Mouse (Mus musculus): ENCODE results near the gene Zic5. TPM values are rescaled to one million over a fixed set of nuclear protein-coding genes. Genes with fewer than 3 reads are reported as not detected.

Gene Zic5
- polyA plus RNA-seq, 1 experiment from 2014 or later: not detected

DNA sequence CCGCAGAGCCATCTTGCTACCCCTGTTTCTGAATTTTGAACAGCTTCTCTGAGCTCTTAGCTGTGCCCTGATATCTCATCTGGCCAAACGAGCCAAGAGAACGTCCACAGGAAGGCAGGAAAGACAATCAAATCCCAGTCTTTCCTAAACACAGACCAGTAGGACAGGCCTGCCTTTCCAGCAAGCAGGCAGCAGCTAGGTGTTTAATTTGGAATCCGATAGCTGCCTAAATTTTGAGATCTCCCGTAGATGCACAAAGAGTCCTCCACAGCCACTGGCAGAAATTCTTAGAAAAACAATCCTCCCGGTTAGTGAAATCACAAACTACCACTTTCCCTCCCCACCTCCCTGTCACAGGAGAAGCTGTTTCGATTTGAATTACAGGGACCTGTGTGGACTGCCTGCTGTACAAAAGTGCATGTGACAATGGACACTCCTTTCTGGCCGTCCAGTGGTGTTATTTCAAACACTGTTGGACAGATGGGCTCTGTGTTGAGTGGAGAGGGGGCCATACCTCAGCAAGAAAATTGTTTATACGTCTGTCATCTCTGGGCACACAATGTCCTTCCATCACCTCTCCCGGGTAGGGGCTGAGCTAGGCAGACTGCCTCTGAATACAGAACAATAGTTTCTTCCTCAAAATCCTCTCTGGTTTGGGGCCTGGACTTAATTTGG, 38.8 kb downstream of the Zic5 start:
- no peaks in the 10 kb centered on the region for H3K27me3 ChIP-seq (ENCODE audit: insufficient read depth, low read length)
- no peaks in the 10 kb centered on the region for H3K9me3 ChIP-seq (ENCODE audit: low read depth, low read length)
- H3K36me3 ChIP-seq (ENCODE audit: insufficient read depth): no peaks in the 10 kb centered on the region
- no peak overlapping the region for H3K9ac ChIP-seq
- TF ChIP-seq CTCF (IDR thresholded peaks at IDR 0.05; ENCODE audit: low read depth): no peak
- H3K4me1 ChIP-seq (ENCODE audit: insufficient read depth): no peaks in the 10 kb centered on the region
- no peak overlapping the region for H3K4me3 ChIP-seq (ENCODE audit: low read depth, low read length)
- H3K27ac ChIP-seq (ENCODE audit: low read depth): no peak overlapping the region
- WGBS: 21% methylated on average over 10 of the region's 10 CpGs
- no peak for ATAC-seq (ENCODE audit: insufficient read depth)
- H3K4me2 ChIP-seq: no peak overlapping the region
- DNase-seq: no peak

DNA sequence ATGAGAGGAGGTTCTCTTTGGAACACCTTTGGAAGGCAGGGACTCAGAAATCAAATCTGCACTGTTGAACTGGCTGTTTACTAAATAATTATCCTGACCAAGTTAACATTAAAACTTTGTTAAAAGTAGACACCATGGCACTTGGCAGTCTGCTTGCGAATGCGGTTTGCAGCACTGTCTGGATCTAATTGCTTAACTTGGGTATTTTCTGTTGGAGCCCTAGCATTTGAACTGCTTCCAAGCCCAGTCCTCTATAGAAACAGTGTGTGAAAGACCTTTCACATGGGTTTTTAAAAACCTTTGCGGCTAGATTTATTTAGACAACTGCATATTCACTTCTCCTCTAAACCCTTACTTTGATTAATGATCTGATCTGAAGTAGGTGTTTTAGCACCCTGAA, 41.0 kb downstream of the Zic5 start:
- TF ChIP-seq CTCF (IDR thresholded peaks at IDR 0.05; ENCODE audit: low read depth): no peak
- Histone ChIP-seq H3K36me3 (ENCODE audit: insufficient read depth) (no peaks in the 10 kb centered on the region), H3K27me3 (ENCODE audit: insufficient read depth, low read length) (no peaks in the 10 kb centered on the region), H3K4me1 (ENCODE audit: insufficient read depth) (no peaks in the 10 kb centered on the region), H3K4me2 (no peak overlapping the region), H3K9me3 (ENCODE audit: low read depth, low read length) (no peaks in the 10 kb centered on the region), H3K27ac (ENCODE audit: low read depth) (no peak overlapping the region), H3K9ac (no peak overlapping the region), H3K4me3 (ENCODE audit: low read depth, low read length) (no peak overlapping the region)
- ATAC-seq (ENCODE audit: insufficient read depth): no peak
- no peak for DNase-seq
- 71% methylated on average over 3 of the region's 3 CpGs for WGBS

DNA sequence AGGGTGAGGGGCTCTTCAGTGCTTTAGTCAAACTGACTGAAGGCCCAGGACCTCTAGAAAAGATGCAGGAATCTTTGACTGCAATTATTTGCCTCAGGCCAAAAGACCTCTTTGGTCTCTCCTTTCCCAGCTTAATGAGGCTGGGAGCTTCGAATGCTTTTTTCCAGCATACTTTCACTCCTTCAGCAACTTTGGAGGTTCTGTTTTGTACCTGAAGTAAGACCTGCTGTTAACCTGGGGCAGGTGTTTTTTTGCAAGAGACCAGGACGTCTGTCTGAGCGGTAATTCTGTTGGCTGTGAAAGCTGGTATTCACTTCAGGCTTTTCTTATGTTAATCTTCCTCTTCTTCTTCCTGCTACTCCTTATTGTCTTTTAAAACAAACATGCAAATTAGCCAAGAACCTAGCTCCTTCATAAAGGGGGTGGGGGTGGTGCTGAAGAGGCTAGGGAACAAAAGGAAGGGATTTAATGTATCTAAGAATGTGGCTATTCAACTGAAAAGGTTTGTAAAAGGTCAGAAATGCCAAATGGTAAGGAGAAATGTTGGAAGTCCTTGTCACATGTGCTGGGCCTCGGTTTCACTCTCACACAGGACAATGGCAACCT, 49.2 kb downstream of the Zic5 start:
- Histone ChIP-seq H3K27me3 (ENCODE audit: insufficient read depth, low read length) (no peaks in the 10 kb centered on the region), H3K4me1 (ENCODE audit: insufficient read depth) (no peaks in the 10 kb centered on the region), H3K9ac (no peak overlapping the region), H3K4me2 (no peak overlapping the region), H3K9me3 (ENCODE audit: low read depth, low read length) (no peaks in the 10 kb centered on the region), H3K27ac (ENCODE audit: low read depth) (no peak overlapping the region), H3K36me3 (ENCODE audit: insufficient read depth) (no peaks in the 10 kb centered on the region), H3K4me3 (ENCODE audit: low read depth, low read length) (no peak overlapping the region)
- WGBS: 38% methylated on average over 4 of the region's 4 CpGs
- no peak for ATAC-seq (ENCODE audit: insufficient read depth)
- no peak for DNase-seq
- no peak for TF ChIP-seq CTCF (IDR thresholded peaks at IDR 0.05; ENCODE audit: low read depth)

DNA sequence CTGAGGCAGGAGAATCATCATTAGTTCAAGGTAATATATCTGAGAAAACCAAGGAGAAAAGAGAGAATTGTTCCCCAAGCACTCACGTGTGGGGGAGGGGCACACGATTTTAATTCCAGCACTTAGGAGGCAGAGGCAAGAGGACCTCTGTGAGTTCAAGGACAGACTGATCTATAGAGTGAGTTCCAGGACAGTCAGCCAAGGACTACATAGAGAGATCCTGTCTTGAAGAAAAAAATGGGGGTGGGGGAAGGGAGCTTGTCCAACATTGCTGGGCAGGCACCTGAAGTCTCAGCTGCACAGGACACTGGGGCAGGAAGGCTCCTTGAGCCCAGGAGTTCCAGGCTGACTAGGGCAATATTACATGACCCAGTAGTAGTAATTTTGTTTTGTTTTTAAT, 50.7 kb downstream of the Zic5 start:
- H3K4me3 ChIP-seq (ENCODE audit: low read depth, low read length): no peak overlapping the region
- TF ChIP-seq CTCF (IDR thresholded peaks at IDR 0.05; ENCODE audit: low read depth): no peak
- ATAC-seq (ENCODE audit: insufficient read depth) (no peak), DNase-seq (no peak)
- H3K27ac ChIP-seq (ENCODE audit: low read depth): no peak overlapping the region
- H3K9ac ChIP-seq: no peak overlapping the region
- no peaks in the 10 kb centered on the region for H3K9me3 ChIP-seq (ENCODE audit: low read depth, low read length)
- H3K36me3 ChIP-seq (ENCODE audit: insufficient read depth): no peaks in the 10 kb centered on the region
- 0 out of 2 replicates have a peak, but pooled peaks cover 6% of the 10 kb centered on the region for H3K27me3 ChIP-seq (ENCODE audit: insufficient read depth, low read length)
- no peak overlapping the region for H3K4me2 ChIP-seq
- 85% methylated on average over 2 of the region's 2 CpGs for WGBS
- no peaks in the 10 kb centered on the region for H3K4me1 ChIP-seq (ENCODE audit: insufficient read depth)

DNA sequence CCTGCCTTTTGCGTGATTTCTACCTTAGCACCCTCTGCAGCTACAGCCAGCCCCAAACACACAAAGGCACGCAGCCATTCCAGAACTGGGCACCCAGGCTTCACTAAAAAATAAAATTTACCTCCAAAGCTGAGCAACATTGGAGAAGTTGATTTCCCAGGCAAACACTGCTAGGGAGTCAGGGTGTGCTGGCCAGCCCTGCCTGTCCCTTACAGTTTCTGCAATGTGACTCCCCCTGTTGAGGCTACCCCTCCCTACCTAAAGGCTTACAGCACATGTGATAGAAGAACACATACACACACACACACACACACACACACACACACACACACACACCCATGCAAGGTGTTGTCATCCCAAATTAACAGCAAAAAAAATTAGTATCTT, 51.9 kb downstream of the Zic5 start:
- Histone ChIP-seq H3K4me3 (ENCODE audit: low read depth, low read length) (no peak overlapping the region), H3K9ac (no peak overlapping the region), H3K4me2 (no peak overlapping the region), H3K27me3 (ENCODE audit: insufficient read depth, low read length) (peaks cover 9% of the 10 kb centered on the region; the same call in 1 of the 2 replicates), H3K9me3 (ENCODE audit: low read depth, low read length) (no peaks in the 10 kb centered on the region), H3K36me3 (ENCODE audit: insufficient read depth) (no peaks in the 10 kb centered on the region), H3K4me1 (ENCODE audit: insufficient read depth) (no peaks in the 10 kb centered on the region), H3K27ac (ENCODE audit: low read depth) (no peak overlapping the region)
- 88% methylated on average over 2 of the region's 2 CpGs for WGBS
- ATAC-seq (ENCODE audit: insufficient read depth): no peak
- DNase-seq: no peak
- TF ChIP-seq CTCF (IDR thresholded peaks at IDR 0.05; ENCODE audit: low read depth): no peak

DNA sequence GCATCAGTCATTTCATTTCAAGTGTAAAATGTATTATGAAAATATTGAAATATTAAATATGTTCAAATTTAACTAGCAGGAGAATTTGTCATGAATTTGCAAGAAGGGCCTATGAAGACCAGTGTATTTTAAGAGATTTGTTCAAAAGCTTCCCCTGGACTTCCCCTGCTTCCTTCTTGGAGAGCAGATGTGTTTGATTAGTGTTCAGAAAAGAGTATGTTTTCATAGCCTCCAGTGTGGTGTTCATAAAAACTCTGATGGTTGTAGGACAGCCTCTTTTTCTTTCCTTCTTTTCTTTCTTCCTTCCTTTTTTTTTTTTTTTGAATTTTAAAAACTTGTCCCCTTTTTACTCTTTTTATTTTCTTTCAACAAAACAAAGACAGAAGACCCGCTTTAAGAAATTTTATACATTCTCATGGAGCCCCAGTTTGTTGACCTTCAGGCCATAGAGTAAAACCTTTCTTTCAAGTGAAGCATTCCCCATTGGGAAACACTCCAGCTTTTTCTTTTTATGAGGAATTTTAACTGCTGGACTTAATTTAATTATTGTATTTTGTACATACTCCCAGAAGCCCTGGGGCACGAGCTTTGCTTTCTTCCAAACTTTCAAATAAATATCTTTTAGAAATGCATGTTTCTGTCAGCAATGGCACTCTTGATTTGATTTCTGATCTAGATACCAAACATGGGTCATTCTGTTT, 52.5 kb downstream of the Zic5 start:
- Histone ChIP-seq H3K4me2 (no peak overlapping the region), H3K27me3 (ENCODE audit: insufficient read depth, low read length) (peaks cover 15% of the 10 kb centered on the region; the same call in 1 of the 2 replicates), H3K9me3 (ENCODE audit: low read depth, low read length) (no peaks in the 10 kb centered on the region), H3K27ac (ENCODE audit: low read depth) (no peak overlapping the region), H3K4me1 (ENCODE audit: insufficient read depth) (no peaks in the 10 kb centered on the region), H3K4me3 (ENCODE audit: low read depth, low read length) (no peak overlapping the region), H3K36me3 (ENCODE audit: insufficient read depth) (no peaks in the 10 kb centered on the region), H3K9ac (no peak overlapping the region)
- WGBS: 64% methylated on average over 2 of the region's 2 CpGs
- DNase-seq (no peak), ATAC-seq (ENCODE audit: insufficient read depth) (no peak)
- TF ChIP-seq CTCF (IDR thresholded peaks at IDR 0.05; ENCODE audit: low read depth): no peak

Other genes starting within 250 kb of the Zic5 start
- not detected in 2 replicates for gene Gm5089, start 14.6 kb downstream of the Zic5 start, polyA plus RNA-seq (2014; fragmentation: Nextera tagmentation; extraction: Ambion mirVana)
- not detected in 2 replicates for gene Zic2, start 9.8 kb upstream of the Zic5 start, polyA plus RNA-seq (2014; fragmentation: Nextera tagmentation; extraction: Ambion mirVana)
- not detected in 2 replicates for gene Gm10837, start 24.9 kb upstream of the Zic5 start, polyA plus RNA-seq (2014; fragmentation: Nextera tagmentation; extraction: Ambion mirVana)
- 23.0 and 23.8 TPM in 2 replicates for gene Pcca, start 68.6 kb upstream of the Zic5 start, polyA plus RNA-seq (2014; fragmentation: Nextera tagmentation; extraction: Ambion mirVana)